Mouse (Mus musculus) testis, adult 2 months (tissue): ENCODE measurements around the gene Cnih1. TPM values are rescaled to one million over a fixed set of nuclear protein-coding genes. Genes with fewer than 3 reads are reported as not detected.
"Not testable (repeated sequence)": the region's sequence is repeated elsewhere in the genome, so short reads cannot be mapped to it uniquely, and the experiment has no call there.

Experiments used
- H3K27ac ChIP-seq: fragments of 200-500 bp; 2 replicates; pipeline ENCODE4 v1.5.1; 2012; ENCODE audit warnings: low read depth, low read length; ENCODE audit not compliant: control insufficient read depth, insufficient read depth
- H3K27me3 ChIP-seq: fragments of 200-500 bp; 2 replicates; pipeline ENCODE4 v1.6.1; 2012; ENCODE audit warnings: mild to moderate bottlenecking, low read length, moderate library complexity; ENCODE audit not compliant: control insufficient read depth, insufficient read depth
- H3K36me3 ChIP-seq: fragments of 200-500 bp; 2 replicates; pipeline ENCODE4 v1.6.1; 2012; ENCODE audit warnings: mild to moderate bottlenecking, low read length; ENCODE audit not compliant: control insufficient read depth, insufficient read depth
- H3K4me1 ChIP-seq: fragments of 200-500 bp; 2 replicates; pipeline ENCODE4 v1.6.1; 2012; ENCODE audit warnings: low read length; ENCODE audit not compliant: control insufficient read depth, insufficient read depth
- H3K4me3 ChIP-seq: fragments of 200-500 bp; 2 replicates; pipeline ENCODE4 v1.5.1; 2012; ENCODE audit warnings: low read depth, mild to moderate bottlenecking, low read length, moderate library complexity, mixed read lengths; ENCODE audit not compliant: control insufficient read depth
- CTCF ChIP-seq: fragments of 200-500 bp; IDR thresholded peaks from 2 replicates; pipeline ENCODE4 v1.5.1; 2012; ENCODE audit warnings: low read depth, mild to moderate bottlenecking, inconsistent platforms, low read length, moderate library complexity; ENCODE audit not compliant: control insufficient read depth, insufficient read depth, insufficient replicate concordance
- POLR2A ChIP-seq: fragments of 200-500 bp; IDR thresholded peaks from 2 replicates; pipeline ENCODE4 v1.6.1; 2012; ENCODE audit warnings: low read depth, mild to moderate bottlenecking, inconsistent platforms, low read length, moderate library complexity; ENCODE audit not compliant: control insufficient read depth
- polyA plus RNA-seq: library from polyadenylated mRNA; depleted of rRNA; stranded (reverse); fragments of >200 nt; gene quantifications from 2 replicates; pipeline ENCODE4 v1.2.3, GENCODE M21; 2012

The Cnih1 gene
- polyA plus RNA-seq, 1 experiment, result 10.1 TPM

GRCm38 (mm10) chr14:46770036-46770435 lies 18.2 kb downstream of the Cnih1 start:
- Histone ChIP-seq H3K36me3 (peaks cover 1% of the 10 kb centered on the region; the same call in 1 of the 2 replicates), H3K27me3 (no peaks in the 10 kb centered on the region), H3K4me3 (no peak overlapping the region), H3K27ac (no peak overlapping the region), H3K4me1 (no peaks in the 10 kb centered on the region)
- TF ChIP-seq POLR2A (no peak), CTCF (no peak)

- H3K4me3 ChIP-seq, result no peak overlapping the region
- peaks cover 1% of the 10 kb centered on the region; the same call in 1 of the 2 replicates for H3K36me3 ChIP-seq
- no peak for TF ChIP-seq POLR2A
- no peak for TF ChIP-seq CTCF
- H3K4me1 ChIP-seq, result no peaks in the 10 kb centered on the region
- H3K27ac ChIP-seq, result no peak overlapping the region
- H3K27me3 ChIP-seq, result no peaks in the 10 kb centered on the region
Observed at GRCm38 (mm10) chr14:46767116-46767515, 21.1 kb downstream of the Cnih1 start.

GRCm38 (mm10) chr14:46761186-46761585 lies 27.0 kb downstream of the Cnih1 start:
- Histone ChIP-seq H3K4me3 (peak overlapping the region; percentile 95), H3K27ac (no peak overlapping the region; the same call in 1 of the 2 replicates)

GRCm38 (mm10) chr14:46760355-46761029 lies 27.7 kb downstream of the Cnih1 start, which contains the start of gene Cdkn3:
Gene Cdkn3, plus strand, starts transcription at chr14:46760541.
- H3K27me3 ChIP-seq, result no peaks in the 10 kb centered on the region
- TF ChIP-seq CTCF (no peak), POLR2A (no peak)
- H3K36me3 ChIP-seq, result peaks cover 1% of the 10 kb centered on the region; the same call in 1 of the 2 replicates
- peak within 1 kb of the TSS; percentile 81 for H3K27ac ChIP-seq
- H3K4me1 ChIP-seq, result peaks cover 8% of the 10 kb centered on the region
- peak within 1 kb of the TSS; percentile 95 for H3K4me3 ChIP-seq

More at GRCm38 (mm10) chr14:46761186-46761585, 27.0 kb downstream of the Cnih1 start:
- Histone ChIP-seq H3K36me3 (peaks cover 1% of the 10 kb centered on the region; the same call in 1 of the 2 replicates), H3K27me3 (no peaks in the 10 kb centered on the region), H3K4me1 (peaks cover 8% of the 10 kb centered on the region)
- no peak for TF ChIP-seq POLR2A
- TF ChIP-seq CTCF, result no peak

GRCm38 (mm10) chr14:46759970-46760354 lies 28.2 kb downstream of the Cnih1 start:
- Histone ChIP-seq H3K27ac (no peak overlapping the region), H3K4me3 (peak overlapping the region; percentile 95), H3K36me3 (no peaks in the 10 kb centered on the region), H3K27me3 (no peaks in the 10 kb centered on the region), H3K4me1 (peaks cover 8% of the 10 kb centered on the region)
- TF ChIP-seq POLR2A, result no peak
- TF ChIP-seq CTCF, result no peak

GRCm38 (mm10) chr14:46757736-46758135 lies 30.5 kb downstream of the Cnih1 start:
- H3K4me3 ChIP-seq, result peak overlapping the region; percentile 76

GRCm38 (mm10) chr14:46755851-46756250 lies 32.4 kb downstream of the Cnih1 start:
- H3K4me1 ChIP-seq, result peaks cover 7% of the 10 kb centered on the region

More at GRCm38 (mm10) chr14:46757736-46758135, 30.5 kb downstream of the Cnih1 start:
- H3K27ac ChIP-seq, result no peak overlapping the region
- TF ChIP-seq POLR2A, result no peak
- TF ChIP-seq CTCF, result no peak
- peaks cover 8% of the 10 kb centered on the region for H3K4me1 ChIP-seq
- H3K27me3 ChIP-seq, result no peaks in the 10 kb centered on the region
- no peaks in the 10 kb centered on the region for H3K36me3 ChIP-seq

GRCm38 (mm10) chr14:46754371-46754770 lies 33.8 kb downstream of the Cnih1 start:
- H3K36me3 ChIP-seq, H3K27me3 ChIP-seq, H3K27ac ChIP-seq, H3K4me3 ChIP-seq, H3K4me1 ChIP-seq: not testable (repeated sequence)

More at GRCm38 (mm10) chr14:46755851-46756250, 32.4 kb downstream of the Cnih1 start:
- no peaks in the 10 kb centered on the region for H3K36me3 ChIP-seq
- TF ChIP-seq POLR2A, result no peak
- TF ChIP-seq CTCF, result no peak
- no peaks in the 10 kb centered on the region for H3K27me3 ChIP-seq
- H3K4me3 ChIP-seq, result no peak overlapping the region
- no peak overlapping the region for H3K27ac ChIP-seq
